Mouse (Mus musculus) lung, postnatal 25 days (tissue): Measurements from ENCODE around the gene Ryr2.

Source experiments
- DNase-seq: peaks from one replicate; pipeline ENCODE4 v3.0.0; 2022; ENCODE audit warnings: low spot score

The Ryr2 gene

GRCm38 (mm10) chr13:11542546-11542945, 564.2 kb downstream of the Ryr2 start:
- DNase-seq, result no peak

GRCm38 (mm10) chr13:11536851-11537250, 569.9 kb downstream of the Ryr2 start:
- DNase-seq, result no peak

DNA sequence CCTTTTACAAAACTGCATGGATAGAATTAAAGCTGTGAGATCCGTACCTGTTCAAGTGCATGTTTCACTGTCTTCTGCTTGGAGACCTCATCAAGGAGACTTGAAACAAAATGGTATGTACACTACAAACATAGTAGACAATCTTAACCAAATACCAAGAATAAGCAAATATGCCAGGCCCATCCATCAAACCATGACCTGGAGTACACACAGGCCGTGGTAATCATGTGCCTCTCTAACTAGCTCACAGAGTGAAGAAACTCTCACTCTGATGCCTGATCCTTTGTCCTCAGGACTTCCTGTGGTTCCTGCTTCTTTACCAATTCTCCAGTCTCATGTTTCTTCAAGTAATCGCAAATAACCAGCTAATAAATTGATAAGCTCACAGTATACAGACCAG, 570.9 kb downstream of the Ryr2 start:
- no peak for DNase-seq

DNA sequence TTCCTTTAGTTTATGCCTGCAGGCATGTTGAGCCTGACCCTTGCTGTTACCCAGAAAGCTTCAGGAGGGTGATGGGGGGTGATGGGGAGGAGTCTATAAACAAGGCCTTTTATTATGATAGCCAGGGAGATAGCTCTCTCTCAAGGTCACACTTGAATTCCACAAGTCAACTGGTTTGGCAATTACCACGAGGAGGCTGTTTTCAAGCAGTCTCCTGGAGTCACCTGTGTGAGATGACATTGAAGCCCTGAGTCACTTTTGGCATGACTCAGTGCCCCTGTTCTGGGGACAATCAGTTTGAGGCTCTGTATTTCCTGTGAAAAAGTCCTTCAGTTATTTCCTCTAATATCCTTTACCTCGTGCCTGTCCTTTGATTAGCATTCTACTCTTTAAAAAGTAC, 573.5 kb downstream of the Ryr2 start:
- no peak for DNase-seq

DNA sequence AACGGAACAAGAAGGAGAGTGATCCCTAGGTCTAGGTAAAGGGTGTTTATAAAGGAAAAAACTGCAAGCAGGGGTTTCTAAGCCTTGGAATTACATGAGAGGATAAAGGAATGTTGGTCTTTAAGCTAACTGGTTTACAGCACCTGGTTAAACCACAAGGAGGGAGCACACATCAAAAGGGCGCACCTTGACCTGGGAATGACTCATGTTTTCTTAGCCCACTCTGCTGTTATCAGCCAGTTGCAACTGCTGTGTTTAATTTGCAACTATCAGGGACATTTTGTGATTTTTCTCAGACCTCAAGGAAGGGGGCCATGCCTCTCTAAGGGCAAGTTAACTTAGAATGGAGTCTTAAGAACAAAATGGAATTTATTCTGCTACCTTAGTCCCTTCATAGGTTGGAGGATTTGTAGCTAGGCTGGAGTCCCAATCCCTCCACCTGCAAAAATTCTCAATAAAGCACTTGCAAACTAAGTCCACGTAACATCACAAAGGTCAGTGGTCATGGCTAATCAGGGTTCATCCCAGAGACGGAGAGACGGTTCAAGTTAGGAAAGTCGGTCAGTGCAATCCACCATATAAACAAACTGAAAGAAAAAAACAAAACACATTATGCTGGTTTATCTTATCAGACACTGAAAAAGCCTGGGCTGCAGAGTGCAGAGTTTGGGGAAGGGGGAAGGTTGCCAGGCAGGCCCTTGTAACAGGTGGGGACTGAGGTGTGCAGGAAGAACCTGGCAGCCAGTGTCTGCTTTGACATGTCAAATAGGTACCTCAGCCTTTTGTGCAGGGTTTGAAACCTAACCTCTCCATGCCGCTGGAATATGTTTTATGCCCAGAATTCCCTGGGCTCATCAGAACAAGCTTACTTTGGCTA, 574.5 kb downstream of the Ryr2 start:
- DNase-seq, result no peak

- no peak for DNase-seq
These were observed 583.1 kb downstream of the Ryr2 start for GRCm38 (mm10) chr13:11523612-11524011.

GRCm38 (mm10) chr13:11520765-11521164, 586.0 kb downstream of the Ryr2 start:
- DNase-seq, result no peak

DNA sequence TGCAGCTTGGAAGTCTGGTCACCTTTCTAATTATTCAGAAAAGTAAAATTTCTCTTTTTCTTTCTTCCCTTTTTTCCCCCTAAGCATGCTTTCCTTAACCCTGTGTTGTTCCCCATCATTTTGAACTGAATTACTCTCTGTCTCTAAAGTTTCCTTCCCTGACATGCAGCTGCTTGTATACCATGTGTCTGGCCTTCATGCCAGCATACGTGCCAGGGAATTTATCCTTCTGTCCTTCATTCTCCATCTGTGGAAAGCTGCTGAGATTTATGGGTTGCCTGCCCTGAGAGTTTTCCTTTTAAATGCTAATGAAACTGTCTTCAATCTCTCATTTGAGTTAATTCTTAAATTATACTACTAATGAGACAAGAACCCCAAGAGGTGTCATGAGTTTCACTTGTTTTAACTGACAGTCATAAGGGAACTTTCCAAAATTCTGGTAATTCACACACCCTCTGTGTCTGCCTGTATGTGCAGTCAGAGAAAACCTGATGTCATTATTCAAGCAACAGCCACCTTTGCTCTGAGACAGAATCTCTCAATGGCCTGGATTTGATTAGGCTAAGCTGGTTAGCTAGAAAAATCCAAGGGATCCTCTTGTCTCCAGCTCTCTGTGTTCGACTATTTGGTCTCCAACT, 595.1 kb downstream of the Ryr2 start:
- no peak for DNase-seq
